Mouse (Mus musculus) olfactory bulb, adult 2 months (tissue): ENCODE measurements around the gene Ostf1.

Source experiments
- CTCF ChIP-seq: fragments of 200-500 bp; IDR thresholded peaks from 2 replicates; pipeline ENCODE4 v1.5.1; 2012; ENCODE audit warnings: low read depth, mild to moderate bottlenecking, low read length, moderate library complexity; ENCODE audit not compliant: insufficient read depth
- POLR2A ChIP-seq: fragments of 200-500 bp; IDR thresholded peaks from 2 replicates; pipeline ENCODE4 v1.6.1; 2012; ENCODE audit warnings: mild to moderate bottlenecking, low read depth, low read length, moderate library complexity; ENCODE audit not compliant: insufficient read depth

DNA sequence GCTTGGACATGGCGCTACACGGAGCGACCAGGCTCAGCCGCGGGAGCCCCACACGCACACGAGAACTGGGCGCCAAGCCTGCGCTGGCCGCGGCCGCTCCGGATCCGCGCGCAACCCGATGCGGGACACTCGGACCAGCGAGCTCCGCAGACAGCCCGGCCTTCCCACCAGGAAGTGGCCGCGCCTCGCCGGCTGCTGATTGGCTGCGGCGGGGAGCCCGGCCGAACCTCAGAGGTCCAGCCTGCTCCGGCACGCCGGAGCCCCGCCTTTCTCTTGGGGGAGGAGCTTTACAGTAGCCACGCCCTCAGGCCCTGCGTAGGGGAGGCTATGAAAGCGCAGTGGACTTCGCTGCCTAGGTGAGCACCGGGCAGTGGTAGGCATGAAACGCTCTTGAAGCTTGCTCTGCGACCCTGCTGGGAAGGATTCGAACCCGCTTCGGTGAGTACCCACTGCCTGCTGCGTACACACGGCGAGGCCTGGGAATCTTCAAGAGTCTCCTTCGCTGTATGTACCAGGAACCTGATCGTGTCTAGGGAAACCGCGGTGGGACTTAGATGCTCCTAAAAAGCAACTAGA lies at the start of gene Ostf1, which contains the start of gene Nmrk1:
- no peak; the same call in 1 of the 2 replicates for TF ChIP-seq POLR2A
- TF ChIP-seq CTCF, result no peak
